In genomic region chr19:45283302-45283701, GRCm38 (mm10) we compare ENCODE assay signal across 9 mouse cellular contexts. TPM values are rescaled to one million over a fixed set of nuclear protein-coding genes. Genes with fewer than 3 reads are reported as not detected.
DNase-seq lines count a peak whose midpoint lies in the region; ATAC-seq and TF ChIP-seq lines count a peak whose summit lies in the region.
"Had no signal": no experiment of that assay in that cellular context is flagged by ENCODE, and none has a peak within 500 bp of the region (broad histone marks: within the 10 kb centered on the region; RNA-seq: fewer than 3 reads in every experiment).

No protein-coding gene starts in this region.

- peak overlapping the region; percentile 57 for H3K4me2 ChIP-seq in heart, embryonic 15.5 days
- H3K4me2 ChIP-seq in midbrain, postnatal 0 days (ENCODE audit: low read depth, low read length, poor library complexity, severe bottlenecking): no peak overlapping the region

- H3K9ac ChIP-seq in heart, embryonic 15.5 days: no peak overlapping the region
- H3K9ac ChIP-seq in midbrain, postnatal 0 days (replicated peaks; ENCODE audit: low read length, poor library complexity, severe bottlenecking): no peak overlapping the region

- peak; percentile 63 for DNase-seq in ovary, postnatal 36 days (ENCODE audit: low spot score)
- no peak for DNase-seq in ovary, postnatal 10 days (ENCODE audit: low spot score)
- DNase-seq in brain, adult 2 months (ENCODE audit: low read depth, low spot score): peak; percentile 78
- DNase-seq in layer of hippocampus, adult 2 months (ENCODE audit: low spot score in 2 of 2): peak; percentile 51 to 77
- DNase-seq in midbrain, postnatal 0 days (ENCODE audit: low spot score): peak; percentile 64
- peak; percentile 41 for DNase-seq in thymus, postnatal 25 days

- H3K4me3 ChIP-seq in heart, embryonic 15.5 days: peak overlapping the region; percentile 18
- no peak overlapping the region for H3K4me3 ChIP-seq in layer of hippocampus, adult 2 months
- H3K4me3 ChIP-seq in midbrain, postnatal 0 days (ENCODE audit: low read depth, low read length): no peak overlapping the region
- H3K4me3 ChIP-seq: erythroblast, embryonic 14.5 days had no signal

- 7% methylated on average over 10 of the region's 10 CpGs for WGBS in heart, embryonic 15.5 days
- WGBS in midbrain, postnatal 0 days: 10% methylated on average over 10 of the region's 10 CpGs

- 0 out of 2 replicates have a peak, but pooled peaks have one; percentile 30 for ATAC-seq in erythroid progenitor cell, adult 5-6 weeks (replicated peaks; ENCODE audit: low FRiP score, poor library complexity, severe bottlenecking)
- no peak for ATAC-seq in heart, embryonic 15.5 days (replicated peaks; ENCODE audit: insufficient number of reproducible peaks, insufficient read depth, low FRiP score, low read depth)
- no peak for ATAC-seq in midbrain, postnatal 0 days (ENCODE audit: low FRiP score)

- H3K4me1 ChIP-seq in heart, embryonic 15.5 days (replicated peaks): peaks cover 9% of the 10 kb centered on the region
- H3K4me1 ChIP-seq in midbrain, postnatal 0 days (ENCODE audit: insufficient read depth, low read length): no peaks in the 10 kb centered on the region

- no peaks in the 10 kb centered on the region for H3K36me3 ChIP-seq in heart, embryonic 15.5 days
- no peaks in the 10 kb centered on the region for H3K36me3 ChIP-seq in midbrain, postnatal 0 days (ENCODE audit: insufficient read depth, low read length)

- H3K27me3 ChIP-seq in heart, embryonic 15.5 days: peaks cover 8% of the 10 kb centered on the region
- no peaks in the 10 kb centered on the region for H3K27me3 ChIP-seq in midbrain, postnatal 0 days (ENCODE audit: insufficient read depth, low read length)

- H3K27ac ChIP-seq in heart, embryonic 15.5 days: no peak overlapping the region
- no peak overlapping the region for H3K27ac ChIP-seq in layer of hippocampus, adult 2 months
- no peak overlapping the region for H3K27ac ChIP-seq in midbrain, postnatal 0 days (ENCODE audit: low read depth, low read length)

- peak; percentile 87 for TF ChIP-seq CTCF in layer of hippocampus, adult 2 months (conservative IDR thresholded peaks at IDR 0.05)
- TF ChIP-seq CTCF in midbrain, postnatal 0 days (IDR thresholded peaks at IDR 0.05): peak; percentile 78

- no peaks in the 10 kb centered on the region for H3K9me3 ChIP-seq in heart, embryonic 15.5 days (replicated peaks)
- H3K9me3 ChIP-seq in midbrain, postnatal 0 days (ENCODE audit: low read length): no peaks in the 10 kb centered on the region

RNA-seq across cellular contexts. Expression of gene Lbx1, which starts 47.7 kb away (rescaled TPM):
- total RNA-seq in erythroid progenitor cell, adult 5-6 weeks (2015; ENCODE audit: low replicate concordance): not detected in 2 replicates
- total RNA-seq in erythroid progenitor cell, adult 5-6 weeks (2017; ENCODE audit: low replicate concordance): not detected in 2 replicates
- polyA plus RNA-seq in heart, embryonic 15.5 days (2015; fragmentation: Nextera tagmentation; extraction: Ambion mirVana): not detected in 2 replicates
- total RNA-seq in layer of hippocampus, adult 2 months (2021): not detected
- 1.3 and 2.1 TPM in 2 replicates for total RNA-seq in midbrain, postnatal 0 days (2014; rRNA removed)
- polyA plus RNA-seq in midbrain, postnatal 0 days (2015; fragmentation: Nextera tagmentation; extraction: Ambion mirVana): 0.10 TPM in 1 of 2 replicates, not detected in the other
- polyA plus RNA-seq: erythroblast, embryonic 14.5 days had no signal
